Mouse (Mus musculus) bone marrow, adult 2 months (tissue): ENCODE results near the gene Foxj2. TPM values are rescaled to one million over a fixed set of nuclear protein-coding genes. Genes with fewer than 3 reads are reported as not detected.

Experiments
- H3K27ac ChIP-seq: fragments of 200-500 bp; 2 replicates; pipeline ENCODE4 v1.5.1; 2012; ENCODE audit warnings: low read depth, mild to moderate bottlenecking, control low read depth, inconsistent platforms, low read length; ENCODE audit not compliant: control insufficient read depth, poor library complexity, insufficient read depth
- H3K4me1 ChIP-seq: fragments of 200-500 bp; 2 replicates; pipeline ENCODE4 v1.6.1; 2011; ENCODE audit warnings: low read length; ENCODE audit not compliant: control insufficient read depth, insufficient read depth
- H3K4me3 ChIP-seq: fragments of 200-500 bp; replicated peaks from 2 replicates; pipeline ENCODE3; 2011; ENCODE audit warnings: mild to moderate bottlenecking, low read depth, low read length, control low read depth; ENCODE audit not compliant: control insufficient read depth
- CTCF ChIP-seq: fragments of 200-500 bp; IDR thresholded peaks from 2 replicates; pipeline ENCODE4 v1.5.1; 2011; ENCODE audit warnings: low read length, control low read depth; ENCODE audit not compliant: control insufficient read depth, insufficient read depth
- POLR2A ChIP-seq: fragments of 200-500 bp; IDR thresholded peaks from 2 replicates; pipeline ENCODE4 v1.6.1; 2011; ENCODE audit warnings: low read depth, mild to moderate bottlenecking, control low read depth, low read length, borderline replicate concordance; ENCODE audit not compliant: control insufficient read depth
- WGBS: fragments of 180-500 bp; shearing (Covaris S2); methylation state at CpG from one replicate; pipeline ENCODE4 v1.1.7; 2018; 5-methylcytosine and 5-hydroxymethylcytosine counted together
- polyA plus RNA-seq: library from polyadenylated mRNA; stranded (reverse); fragments of >200 nt; gene quantifications from 2 replicates; pipeline ENCODE4 v1.2.4, GENCODE M21; 2011; ENCODE audit warnings: low replicate concordance; ENCODE audit not compliant: missing spikeins, insufficient read depth, insufficient read length

The Foxj2 gene
- polyA plus RNA-seq, 1 experiment = 18.0 TPM

DNA sequence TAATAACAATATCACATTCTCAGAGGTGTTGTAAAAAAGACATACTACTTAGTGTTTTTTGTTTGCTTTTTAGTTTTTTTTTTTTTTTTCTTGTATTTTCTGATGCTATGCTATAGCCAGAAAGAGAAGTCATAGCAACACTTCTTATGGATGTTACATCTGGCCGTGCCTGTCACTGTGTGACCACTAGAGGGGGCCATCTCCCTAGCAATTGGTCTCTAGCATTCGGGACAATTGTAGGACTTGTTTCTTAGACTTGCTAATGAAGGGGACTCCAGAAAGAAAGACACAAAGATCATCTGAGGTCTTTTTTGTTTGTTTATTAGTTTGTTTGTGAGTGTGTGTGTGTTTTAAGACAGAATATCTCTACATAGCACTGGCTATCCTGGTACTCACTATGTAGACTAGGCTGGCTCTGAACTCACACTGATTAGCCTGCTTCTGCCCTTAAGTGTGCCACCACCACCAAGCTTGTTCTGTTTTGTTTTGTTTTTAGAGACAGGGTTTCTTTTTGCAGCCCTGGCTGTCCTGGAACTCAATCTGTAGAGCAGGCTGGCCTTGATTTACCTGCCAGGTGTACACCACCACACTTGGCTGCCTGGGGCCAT, 72.8 kb downstream of the Foxj2 start:
- H3K27ac ChIP-seq = no peak overlapping the region
- H3K4me1 ChIP-seq = no peaks in the 10 kb centered on the region
- 4% methylated on average over 2 of the region's 2 CpGs for WGBS
- peak; percentile 84 for TF ChIP-seq CTCF
- TF ChIP-seq POLR2A = no peak
- H3K4me3 ChIP-seq = no peak overlapping the region

Other genes with a start within 250 kb of the Foxj2 start
- 9.8 and 23.3 TPM in 2 replicates for gene Apobec1, start 217.5 kb upstream of the Foxj2 start, polyA plus RNA-seq
- 2.0 and 8.2 TPM in 2 replicates for gene Gdf3, start 209.8 kb upstream of the Foxj2 start, polyA plus RNA-seq
- 1.8 TPM in 1 of 2 replicates, not detected in the other for gene Dppa3, start 193.5 kb upstream of the Foxj2 start, polyA plus RNA-seq
- 18.2 TPM in 1 of 2 replicates, not detected in the other for gene Nanog, start 112.4 kb upstream of the Foxj2 start, polyA plus RNA-seq
- 45.2 and 88.2 TPM in 2 replicates for gene Slc2a3, start 18.3 kb upstream of the Foxj2 start, polyA plus RNA-seq
- 0.31 and 0.35 TPM in 2 replicates for gene C3ar1, start 36.2 kb downstream of the Foxj2 start, polyA plus RNA-seq
- gene Necap1, start 54.6 kb downstream of the Foxj2 start, polyA plus RNA-seq = 7.4 and 8.9 TPM in 2 replicates
- gene Clec4a1, start 101.9 kb downstream of the Foxj2 start, polyA plus RNA-seq = 16.5 and 26.6 TPM in 2 replicates
- 3.1 and 7.9 TPM in 2 replicates for gene Clec4a3, start 132.6 kb downstream of the Foxj2 start, polyA plus RNA-seq
- gene Clec4a4, start 170.5 kb downstream of the Foxj2 start, polyA plus RNA-seq = not detected in 2 replicates
- 6.3 and 9.0 TPM in 2 replicates for gene Clec4b1, start 230.0 kb downstream of the Foxj2 start, polyA plus RNA-seq